Mouse (Mus musculus) left cerebral cortex, adult 18-20 months (tissue): Measurements from ENCODE around the gene Rrbp1. TPM values are rescaled to one million over a fixed set of nuclear protein-coding genes. Genes with fewer than 3 reads are reported as not detected.
A peak's percentile ranks its signal among the peaks of the same experiment; 100 is the strongest.

Experiments
- DNase-seq, 2 experiments: peaks; one replicate each; pipeline ENCODE4 v3.0.0; 2021 to 2022; ENCODE audit warnings: low spot score in 2 of 2, mixed read lengths in 1 of 2
- total RNA-seq, 2 experiments: library from RNA; stranded (reverse); gene quantifications; 2 replicates each; pipeline ENCODE4 v1.2.3; 2021

The Rrbp1 gene
- total RNA-seq, 2 experiments from 2014 or later, result 57.2 to 58.9 TPM

- DNase-seq, result no peak
These were observed 92.1 kb downstream of the Rrbp1 start for GRCm38 (mm10) chr2:143918831-143919502.

DNA sequence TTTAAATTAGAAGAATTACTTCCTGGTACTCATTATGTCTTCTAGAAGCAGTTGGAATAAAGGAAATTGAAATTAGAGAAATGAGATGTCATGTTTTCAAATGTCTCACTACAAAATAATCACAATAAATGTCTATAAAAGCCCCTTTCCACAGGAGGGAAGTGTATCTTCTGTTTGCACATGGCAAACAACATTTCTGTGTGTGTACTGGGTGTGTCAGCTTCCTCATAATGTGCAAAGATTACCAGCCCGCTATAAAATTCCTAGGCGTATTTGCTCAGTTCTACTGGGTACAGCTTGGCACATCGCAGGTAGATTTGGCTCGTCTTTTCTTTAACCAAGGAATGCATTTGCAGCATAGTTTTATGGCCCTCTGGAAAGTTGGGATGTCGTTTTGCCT, 93.4 kb downstream of the Rrbp1 start:
- DNase-seq, result no peak

DNA sequence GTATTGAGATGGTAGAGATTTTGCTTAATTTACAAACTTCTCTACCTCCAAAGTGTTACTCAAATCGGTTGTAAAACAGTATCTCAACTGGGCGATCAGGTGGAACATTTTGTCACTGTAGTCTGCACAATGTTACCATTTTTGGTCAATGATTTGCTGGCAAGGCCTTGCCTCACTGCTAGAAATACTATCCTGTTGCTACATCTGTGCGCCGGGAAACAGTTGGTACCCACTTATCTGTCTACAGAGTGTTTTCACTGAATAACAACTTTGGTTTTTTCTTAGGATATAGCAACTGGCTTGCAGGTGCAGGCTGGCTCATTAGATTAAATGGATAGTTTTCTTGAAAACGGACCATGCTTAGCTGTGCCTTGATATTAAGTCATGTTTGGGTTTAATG, 94.8 kb downstream of the Rrbp1 start:
- DNase-seq, result peak; percentile 12 to 23

GRCm38 (mm10) chr2:143915600-143916135, 95.4 kb downstream of the Rrbp1 start:
- no peak for DNase-seq

GRCm38 (mm10) chr2:143914760-143915599, 96.1 kb downstream of the Rrbp1 start, which contains the start of gene Dstn:
Dstn (plus strand) TSS chr2:143915320.
- DNase-seq, result peak; percentile 93 to 96

DNA sequence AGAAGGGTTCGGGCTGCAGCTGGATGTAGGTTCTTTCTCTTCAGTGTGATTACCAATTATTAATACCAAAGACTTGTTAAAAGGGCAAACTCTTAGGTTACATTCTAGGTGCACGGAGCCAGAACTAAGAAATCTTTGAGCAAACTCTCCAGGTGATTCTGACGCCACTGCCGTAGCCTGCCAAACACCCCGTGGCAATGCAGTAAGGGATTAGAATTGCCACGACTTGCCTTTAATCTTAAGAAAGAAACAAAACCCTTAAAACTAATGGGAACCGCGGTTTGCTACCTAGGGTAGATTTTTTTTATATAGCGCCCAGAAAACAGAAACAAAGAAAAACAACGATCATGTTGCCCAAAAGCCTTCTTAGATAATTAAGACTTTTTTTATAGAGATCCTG, 96.8 kb downstream of the Rrbp1 start:
- no peak for DNase-seq

DNA sequence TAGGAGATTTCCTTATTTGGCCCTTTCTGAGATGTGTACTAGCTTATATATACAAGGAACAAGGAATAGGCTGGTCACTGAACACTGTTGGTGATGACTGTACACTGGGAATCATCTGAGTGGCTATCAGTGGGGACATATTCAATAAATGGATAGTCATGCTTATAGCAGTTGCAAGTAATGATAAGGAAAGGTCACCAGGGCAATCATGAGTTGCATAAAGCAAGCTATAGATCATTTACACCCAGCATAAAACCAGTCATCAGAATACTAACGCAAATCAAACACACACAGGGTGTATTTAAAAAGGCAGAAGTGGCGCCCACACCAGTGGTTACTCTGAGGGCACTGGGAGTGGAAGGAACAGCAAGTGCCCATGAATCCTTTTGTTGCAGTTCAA, 98.9 kb downstream of the Rrbp1 start:
- no peak for DNase-seq

DNA sequence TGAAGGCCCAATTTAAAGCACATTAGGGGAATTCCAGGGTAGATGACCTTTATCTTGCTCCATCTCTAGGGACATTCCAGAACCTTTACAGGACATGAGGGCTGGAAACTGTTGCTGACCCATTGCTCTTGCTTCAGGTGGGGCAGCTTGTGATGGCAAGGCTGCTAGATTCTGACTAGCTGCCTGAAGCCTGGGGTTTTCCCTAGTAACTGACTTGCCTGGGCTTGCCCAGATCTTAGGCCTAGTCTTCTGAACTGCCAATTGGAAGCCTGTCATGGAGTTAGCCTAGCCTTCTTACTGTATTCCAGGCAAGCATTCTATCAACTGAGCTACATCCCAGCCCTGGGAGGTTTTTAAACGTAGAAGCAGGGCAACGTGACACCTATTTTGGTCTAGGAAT, 101.8 kb downstream of the Rrbp1 start:
- DNase-seq, result no peak

DNA sequence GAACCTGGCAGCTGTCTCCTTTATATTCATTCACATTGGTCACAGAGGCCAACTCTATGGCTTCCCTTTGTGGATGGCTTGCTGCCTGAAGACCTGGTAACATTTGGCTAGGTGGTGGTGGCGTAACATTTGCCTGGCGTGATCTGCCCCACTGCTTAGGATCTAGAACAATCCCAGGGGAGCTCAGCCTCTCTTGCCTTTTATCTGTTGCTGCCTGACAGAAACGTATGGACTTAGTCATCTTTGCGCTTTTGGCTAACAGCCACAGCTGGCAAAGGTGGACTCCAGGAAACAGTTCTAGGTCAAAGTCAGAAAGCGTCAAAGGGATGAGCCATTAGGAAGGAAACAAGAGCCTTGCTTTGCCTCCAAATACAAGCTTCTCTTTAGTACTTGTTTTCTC, 106.2 kb downstream of the Rrbp1 start:
- DNase-seq, result no peak

DNA sequence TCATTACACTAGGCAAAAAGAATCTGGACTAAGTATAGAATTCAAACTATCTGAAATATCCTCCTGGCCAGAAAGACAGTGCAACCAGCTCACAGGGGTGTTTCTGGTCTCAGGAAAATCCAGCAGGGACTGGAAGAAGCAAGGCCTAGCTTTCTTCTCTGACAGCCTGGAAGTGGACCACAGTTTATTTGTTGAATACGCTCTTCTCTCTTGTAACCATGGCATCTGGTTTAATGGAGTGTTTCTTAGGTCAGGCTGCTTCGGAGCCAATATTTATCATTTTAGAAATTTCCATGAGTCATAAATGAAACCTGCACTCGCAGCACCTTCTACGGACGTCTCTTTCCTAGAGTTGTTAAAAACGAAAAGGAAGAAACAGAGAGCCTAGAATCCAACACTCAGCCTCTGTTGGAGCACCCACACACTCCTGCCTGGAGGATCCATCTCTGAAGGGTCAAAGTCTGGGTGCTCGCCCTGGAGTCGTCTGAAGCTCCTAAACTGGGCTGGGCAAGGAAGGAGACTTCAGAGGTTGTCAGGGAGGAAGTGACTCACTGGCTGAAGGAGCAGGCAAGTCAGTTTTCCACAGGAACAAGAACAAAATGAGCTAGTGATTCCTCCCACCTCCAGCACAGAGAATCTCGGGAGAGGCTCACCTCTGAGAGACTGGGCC, 107.6 kb downstream of the Rrbp1 start:
- DNase-seq, result no peak

DNA sequence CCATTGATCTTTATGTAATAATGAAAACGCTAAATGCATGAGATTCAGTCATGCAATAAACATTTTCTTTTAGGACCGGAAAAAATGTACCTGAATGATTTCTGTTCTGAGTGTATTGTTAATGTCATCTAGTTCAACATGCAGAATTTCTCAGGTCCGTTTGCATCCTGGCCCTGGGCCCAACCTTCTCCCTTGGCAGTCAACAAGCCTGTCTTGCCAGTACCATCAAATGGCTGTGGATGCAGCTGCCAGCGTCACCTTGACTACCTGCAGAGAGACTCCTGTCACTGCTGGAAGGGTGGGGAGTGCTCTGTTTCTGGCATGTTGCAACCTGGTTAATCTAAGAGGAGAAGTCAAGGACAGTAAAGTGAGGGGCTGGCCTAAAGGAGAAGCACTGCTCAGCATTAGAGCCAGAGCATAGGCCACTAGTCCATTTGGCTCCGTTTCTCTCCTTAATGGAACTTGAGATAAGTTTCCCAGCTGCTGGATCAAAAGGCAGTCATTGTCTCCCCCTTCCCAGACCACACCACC, 110.2 kb downstream of the Rrbp1 start:
- no peak for DNase-seq

GRCm38 (mm10) chr2:143899470-143900220, 111.4 kb downstream of the Rrbp1 start:
- no peak for DNase-seq

Other genes starting within 250 kb of the Rrbp1 start
- 1 to 10 TPM in 1 of 2 experiments, under 1 TPM in 1; 0.74 to 1.0 TPM for gene Bfsp1, start 148.1 kb downstream of the Rrbp1 start, total RNA-seq
- gene Dstn, start 95.9 kb downstream of the Rrbp1 start, total RNA-seq, result 100 to 1,000 TPM; 166 to 173 TPM
- gene Banf2, start 21.8 kb upstream of the Rrbp1 start, total RNA-seq, result not detected